Mouse (Mus musculus) WW6 (cell line): Measurements from ENCODE around the gene Wnt5b.

Experiments used
- DNase-seq: peaks from one replicate; pipeline ENCODE4 v3.0.0-alpha.2; 2013; ENCODE audit warnings: low read depth, low spot score

The Wnt5b gene

GRCm38 (mm10) chr6:119417821-119418220 lies 126.3 kb downstream of the Wnt5b start:
- DNase-seq: no peak

- peak; percentile 93 for DNase-seq
Observed at GRCm38 (mm10) chr6:119417354-119417753, 126.8 kb downstream of the Wnt5b start, which contains the start of gene Adipor2. Gene Adipor2 (minus strand): TSS chr6:119417704.

- DNase-seq: no peak
Observed at GRCm38 (mm10) chr6:119416643-119417042, 127.5 kb downstream of the Wnt5b start.

GRCm38 (mm10) chr6:119414262-119415043 lies 129.7 kb downstream of the Wnt5b start:
- no peak for DNase-seq

- DNase-seq: no peak
Observed at GRCm38 (mm10) chr6:119412588-119412987, 131.6 kb downstream of the Wnt5b start.

- no peak for DNase-seq
Observed at GRCm38 (mm10) chr6:119411511-119411910, 132.6 kb downstream of the Wnt5b start.

- no peak for DNase-seq
Observed at GRCm38 (mm10) chr6:119409766-119410165, 134.4 kb downstream of the Wnt5b start.

GRCm38 (mm10) chr6:119408582-119408981 lies 135.6 kb downstream of the Wnt5b start:
- DNase-seq: no peak

- DNase-seq: no peak
Observed at GRCm38 (mm10) chr6:119407818-119408217, 136.3 kb downstream of the Wnt5b start.

- no peak for DNase-seq
Observed at GRCm38 (mm10) chr6:119406528-119406927, 137.6 kb downstream of the Wnt5b start.

- DNase-seq: no peak
Observed at GRCm38 (mm10) chr6:119405310-119405709, 138.8 kb downstream of the Wnt5b start.

- DNase-seq: no peak
Observed at GRCm38 (mm10) chr6:119404854-119405253, 139.3 kb downstream of the Wnt5b start.

- DNase-seq: no peak
Observed at GRCm38 (mm10) chr6:119402976-119403375, 141.2 kb downstream of the Wnt5b start.

- no peak for DNase-seq
Observed at GRCm38 (mm10) chr6:119401545-119402304, 142.4 kb downstream of the Wnt5b start.

GRCm38 (mm10) chr6:119400649-119401048 lies 143.5 kb downstream of the Wnt5b start:
- DNase-seq: no peak

GRCm38 (mm10) chr6:119399371-119399770 lies 144.8 kb downstream of the Wnt5b start:
- no peak for DNase-seq

- no peak for DNase-seq
Observed at GRCm38 (mm10) chr6:119396309-119396634, 147.9 kb downstream of the Wnt5b start.

- DNase-seq: no peak
Observed at GRCm38 (mm10) chr6:119395421-119396308, 148.5 kb downstream of the Wnt5b start.

- DNase-seq: no peak
Observed at GRCm38 (mm10) chr6:119392836-119393235, 151.3 kb downstream of the Wnt5b start.

- no peak for DNase-seq
Observed at GRCm38 (mm10) chr6:119390728-119391127, 153.4 kb downstream of the Wnt5b start.

GRCm38 (mm10) chr6:119389089-119389488 lies 155.1 kb downstream of the Wnt5b start:
- DNase-seq: no peak

GRCm38 (mm10) chr6:119388650-119389012 lies 155.5 kb downstream of the Wnt5b start:
- DNase-seq: peak; percentile 95
